Mouse (Mus musculus) gonadal fat pad, adult 2 months (tissue): ENCODE measurements at regions not wholly inside any gene's neighbourhood (a gene's known extent, or its start where the extent isn't known, plus 50 kb on each side); places are given as distances from the start of the nearest gene placed in this dataset.

Source experiments
- DNase-seq: peaks from one replicate; pipeline ENCODE4 v3.0.0-alpha.2; 2012; ENCODE audit warnings: low read depth

GRCm38 (mm10) chr10:46331599-46332283 is 754.1 kb downstream of the Hace1 start:
- DNase-seq: no peak

GRCm38 (mm10) chr10:46333231-46333630 is 755.6 kb downstream of the Hace1 start:
- DNase-seq: no peak

GRCm38 (mm10) chr10:46345315-46345714 is 767.7 kb downstream of the Hace1 start:
- DNase-seq: no peak

GRCm38 (mm10) chr10:46349613-46350012 is 772.0 kb downstream of the Hace1 start:
- no peak for DNase-seq

GRCm38 (mm10) chr10:46350196-46350595 is 772.6 kb downstream of the Hace1 start:
- DNase-seq: no peak

GRCm38 (mm10) chr10:46356775-46357174 is 779.1 kb downstream of the Hace1 start:
- DNase-seq: no peak

GRCm38 (mm10) chr10:46373715-46374475 is 796.3 kb downstream of the Hace1 start:
- DNase-seq: no peak

- DNase-seq: no peak
Measured at GRCm38 (mm10) chr10:46374646-46375045, 797.0 kb downstream of the Hace1 start.

- no peak for DNase-seq
Measured at GRCm38 (mm10) chr10:46397089-46397488, 819.5 kb downstream of the Hace1 start.

- DNase-seq: no peak
Measured at GRCm38 (mm10) chr10:46403883-46404282, 826.3 kb downstream of the Hace1 start.
